Mouse (Mus musculus): Measurements from ENCODE around the gene Ei24.

The Ei24 gene

GRCm38 (mm10) chr9:36792191-36792590 lies 5.0 kb downstream of the Ei24 start:
- DNase-seq (ENCODE audit: low spot score), result no peak

DNA sequence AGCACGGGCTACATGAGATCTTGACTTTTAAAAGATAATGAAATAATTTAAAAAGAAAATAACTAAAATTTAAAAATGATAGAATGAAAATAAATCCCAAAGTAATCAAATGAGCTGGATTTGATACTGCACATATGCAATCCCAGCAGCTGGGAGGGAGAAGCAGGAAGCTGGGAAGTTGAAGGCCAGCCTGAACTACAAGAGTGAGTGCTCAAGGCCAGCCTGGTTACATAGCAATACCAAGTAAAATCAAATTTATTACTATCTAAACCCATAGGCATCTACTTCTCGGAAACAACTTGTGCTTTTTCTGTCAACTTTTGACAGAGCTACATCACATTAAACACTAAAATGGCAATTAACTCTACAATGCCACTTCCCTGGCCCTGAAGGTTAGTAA lies 13.3 kb downstream of the Ei24 start:
- DNase-seq (ENCODE audit: low spot score), result no peak

GRCm38 (mm10) chr9:36769048-36769413 lies 28.2 kb downstream of the Ei24 start:
- no peak for DNase-seq (ENCODE audit: low spot score)

- peak; percentile 21 for DNase-seq (ENCODE audit: low spot score)
Measured at GRCm38 (mm10) chr9:36768156-36769047, 28.8 kb downstream of the Ei24 start.

- DNase-seq (ENCODE audit: low spot score), result peak; percentile 100
Measured at GRCm38 (mm10) chr9:36767203-36768143, 29.7 kb downstream of the Ei24 start, which contains the start of gene Stt3a. Gene Stt3a (minus strand): TSS chr9:36767679.

- DNase-seq (ENCODE audit: low spot score), result no peak
Measured at GRCm38 (mm10) chr9:36764378-36764777, 32.8 kb downstream of the Ei24 start.

All from embryo, embryonic 10 days (tissue).